Mouse (Mus musculus) hematopoietic multipotent progenitor cell, adult 10-12 weeks (in vitro differentiated cells): Measurements from ENCODE around the gene Vmn1r7. TPM values are rescaled to one million over a fixed set of nuclear protein-coding genes. Genes with fewer than 3 reads are reported as not detected.

Experiments
- polyA plus RNA-seq: library from polyadenylated mRNA; stranded (reverse); fragments of >175 nt; gene quantifications from 2 replicates; pipeline ENCODE4 v1.2.3, GENCODE M21; 2012; ENCODE audit warnings: low replicate concordance

The Vmn1r7 gene
- polyA plus RNA-seq, result not detected in 2 replicates

GRCm38 (mm10) chr6:57025224-57025623, at the start of gene Vmn1r7:
Vmn1r7 (minus strand) TSS chr6:57025324.

GRCm38 (mm10) chr6:57066487-57066886, 41.4 kb upstream of the Vmn1r7 start, which contains the start of gene Vmn1r9:
Vmn1r9 (plus strand) TSS chr6:57066787.

GRCm38 (mm10) chr6:57031984-57032383, 6.9 kb upstream of the Vmn1r7 start, which contains the start of gene Vmn1r8:
Vmn1r8 (plus strand) TSS chr6:57032284.

GRCm38 (mm10) chr6:56996943-56997342, 28.2 kb downstream of the Vmn1r7 start, which contains the start of gene Vmn1r6:
Vmn1r6 (plus strand) TSS chr6:56997243.

Other genes starting within 250 kb of the Vmn1r7 start
- 6.4 and 7.2 TPM in 2 replicates for gene Kbtbd2, start 227.5 kb downstream of the Vmn1r7 start, polyA plus RNA-seq
- gene Fkbp9, start 193.3 kb downstream of the Vmn1r7 start, polyA plus RNA-seq, result 0.41 and 0.58 TPM in 2 replicates
- 27.5 and 28.9 TPM in 2 replicates for gene Nt5c3, start 101.4 kb downstream of the Vmn1r7 start, polyA plus RNA-seq
- gene Vmn1r4, start 101.3 kb downstream of the Vmn1r7 start, polyA plus RNA-seq, result not detected in 2 replicates
- not detected in 2 replicates for gene Vmn1r5, start 55.1 kb downstream of the Vmn1r7 start, polyA plus RNA-seq
- gene Vmn1r6, start 28.1 kb downstream of the Vmn1r7 start, polyA plus RNA-seq, result not detected in 2 replicates
- not detected in 2 replicates for gene Vmn1r8, start 7.0 kb upstream of the Vmn1r7 start, polyA plus RNA-seq
- gene Vmn1r9, start 41.5 kb upstream of the Vmn1r7 start, polyA plus RNA-seq, result not detected in 2 replicates
- gene Vmn1r10, start 84.1 kb upstream of the Vmn1r7 start, polyA plus RNA-seq, result not detected in 2 replicates
- not detected in 2 replicates for gene Vmn1r11, start 108.1 kb upstream of the Vmn1r7 start, polyA plus RNA-seq
- gene Vmn1r12, start 131.6 kb upstream of the Vmn1r7 start, polyA plus RNA-seq, result not detected in 2 replicates
- gene Vmn1r13, start 178.0 kb upstream of the Vmn1r7 start, polyA plus RNA-seq, result not detected in 2 replicates
- gene Vmn1r14, start 206.4 kb upstream of the Vmn1r7 start, polyA plus RNA-seq, result not detected in 2 replicates
- not detected in 2 replicates for gene Vmn1r15, start 232.6 kb upstream of the Vmn1r7 start, polyA plus RNA-seq